Mouse (Mus musculus): Measurements from ENCODE around the gene Gm4922. TPM values are rescaled to one million over a fixed set of nuclear protein-coding genes. Genes with fewer than 3 reads are reported as not detected.

Gene Gm4922
- total RNA-seq, 2 experiments from 2014 or later: not detected

Other genes starting within 250 kb of the Gm4922 start
- gene Hebp2, start 240.7 kb downstream of the Gm4922 start, total RNA-seq (2021): 1 to 10 TPM; 5.1 to 6.9 TPM
- 1 to 10 TPM; 4.9 to 6.6 TPM for gene Arfgef3, start 42.8 kb downstream of the Gm4922 start, total RNA-seq (2021)
- 10 to 100 TPM in 1 of 2 experiments, 1 to 10 TPM in 1; 7.8 to 15.7 TPM for gene Perp, start 58.2 kb upstream of the Gm4922 start, total RNA-seq (2021)
- gene Tnfaip3, start 228.9 kb upstream of the Gm4922 start, total RNA-seq (2021): 1 to 10 TPM; 6.1 to 7.5 TPM

All from adrenal gland, postnatal 10 days (tissue).